In genomic region chr1:151754881-151755659, GRCm38 (mm10) we compare ENCODE assay signal across 8 mouse cellular contexts. TPM values are rescaled to one million over a fixed set of nuclear protein-coding genes. Genes with fewer than 3 reads are reported as not detected.
DNase-seq lines count a peak whose midpoint lies in the region; ATAC-seq and TF ChIP-seq lines count a peak whose summit lies in the region.

Gene Edem3 (plus strand): TSS chr1:151755371.

- DNase-seq in heart, postnatal 10 days: peak; percentile 99
- peak; percentile 97 for DNase-seq in large intestine, adult 2 months (ENCODE audit: low read depth, low spot score)
- DNase-seq in liver, postnatal 0 days: peak; percentile 97
- peak; percentile 96 for DNase-seq in testis, postnatal 10 days (ENCODE audit: low spot score)

- H3K9me3 ChIP-seq in ES-Bruce4 (replicated peaks; ENCODE audit: control insufficient read depth, insufficient read depth, low read length, poor library complexity, severe bottlenecking): no peaks in the 10 kb centered on the region
- no peaks in the 10 kb centered on the region for H3K9me3 ChIP-seq in forebrain, embryonic 13.5 days (replicated peaks)
- H3K9me3 ChIP-seq in liver, postnatal 0 days (ENCODE audit: low read length): no peaks in the 10 kb centered on the region
- no peaks in the 10 kb centered on the region for H3K9me3 ChIP-seq in neural tube, embryonic 14.5 days (ENCODE audit: control insufficient read depth, low read length)

- no peaks in the 10 kb centered on the region for H3K27me3 ChIP-seq in ES-Bruce4 (ENCODE audit: control insufficient read depth, insufficient read depth, low read length, poor library complexity, severe bottlenecking)
- no peaks in the 10 kb centered on the region for H3K27me3 ChIP-seq in forebrain, embryonic 13.5 days
- H3K27me3 ChIP-seq in liver, postnatal 0 days (ENCODE audit: insufficient read depth, low read length): no peaks in the 10 kb centered on the region
- H3K27me3 ChIP-seq in neural tube, embryonic 14.5 days (ENCODE audit: control insufficient read depth, insufficient read depth, low read length): no peaks in the 10 kb centered on the region

- H3K4me1 ChIP-seq in ES-Bruce4 (ENCODE audit: control insufficient read depth, insufficient read depth, low read length): no peaks in the 10 kb centered on the region
- peaks cover 16% of the 10 kb centered on the region for H3K4me1 ChIP-seq in forebrain, embryonic 13.5 days
- H3K4me1 ChIP-seq in liver, postnatal 0 days (ENCODE audit: insufficient read depth): peaks cover 29% of the 10 kb centered on the region
- H3K4me1 ChIP-seq in neural tube, embryonic 14.5 days (ENCODE audit: control insufficient read depth, insufficient read depth, low read length): peaks cover 7% of the 10 kb centered on the region; the same call in 1 of the 2 replicates

- TF ChIP-seq POLR2A in ES-Bruce4 (IDR thresholded peaks at IDR 0.05; ENCODE audit: insufficient read depth, low read length): peak; percentile 15

- WGBS in forebrain, embryonic 13.5 days: 0% methylated on average over 58 of the region's 64 CpGs
- WGBS in large intestine, adult 2 months: under 1% methylated on average over 62 of the region's 64 CpGs
- WGBS in liver, postnatal 0 days (ENCODE audit: insufficient replicate concordance): 2% methylated on average over 52 of the region's 64 CpGs
- under 1% methylated on average over 57 of the region's 64 CpGs for WGBS in neural tube, embryonic 14.5 days

- no peaks in the 10 kb centered on the region for H3K36me3 ChIP-seq in ES-Bruce4 (ENCODE audit: control insufficient read depth, insufficient read depth, low read length, poor library complexity, severe bottlenecking)
- no peaks in the 10 kb centered on the region for H3K36me3 ChIP-seq in forebrain, embryonic 13.5 days (ENCODE audit: poor library complexity, severe bottlenecking)
- peaks cover 5% of the 10 kb centered on the region for H3K36me3 ChIP-seq in liver, postnatal 0 days (replicated peaks; ENCODE audit: insufficient read depth, low read length)
- H3K36me3 ChIP-seq in neural tube, embryonic 14.5 days (ENCODE audit: control insufficient read depth, insufficient read depth, low read length): no peaks in the 10 kb centered on the region

- H3K9ac ChIP-seq in ES-Bruce4 (ENCODE audit: low read depth, poor library complexity, severe bottlenecking): peak within 1 kb of the TSS; percentile 64
- H3K9ac ChIP-seq in forebrain, embryonic 13.5 days: peak within 1 kb of the TSS; percentile 83
- peak within 1 kb of the TSS; percentile 90 for H3K9ac ChIP-seq in liver, postnatal 0 days (replicated peaks)
- H3K9ac ChIP-seq in neural tube, embryonic 14.5 days (replicated peaks; ENCODE audit: low read depth, low read length): peak within 1 kb of the TSS; percentile 72

- peak within 1 kb of the TSS; percentile 98 for H3K4me2 ChIP-seq in forebrain, embryonic 13.5 days
- peak within 1 kb of the TSS; percentile 95 for H3K4me2 ChIP-seq in liver, postnatal 0 days (ENCODE audit: low read depth, low read length)
- peak within 1 kb of the TSS; percentile 68 for H3K4me2 ChIP-seq in neural tube, embryonic 14.5 days (ENCODE audit: low read depth, low read length)

- H3K4me3 ChIP-seq in ES-Bruce4 (ENCODE audit: low read depth, low read length): peak within 1 kb of the TSS; percentile 82
- H3K4me3 ChIP-seq in forebrain, embryonic 13.5 days: peak within 1 kb of the TSS; percentile 93
- peak within 1 kb of the TSS; percentile 86 for H3K4me3 ChIP-seq in liver, postnatal 0 days (ENCODE audit: low read depth, low read length)
- H3K4me3 ChIP-seq in neural tube, embryonic 14.5 days (ENCODE audit: low read depth, low read length): peak within 1 kb of the TSS; percentile 81

- no peak for TF ChIP-seq CTCF in ES-Bruce4 (IDR thresholded peaks at IDR 0.05; ENCODE audit: low read depth, low read length)
- no peak for TF ChIP-seq CTCF in liver, postnatal 0 days (IDR thresholded peaks at IDR 0.05; ENCODE audit: low read depth)

- intact Hi-C loops in heart, postnatal 10 days (cut with DNase I): no loop called here

- no peak within 1 kb of the TSS for H3K27ac ChIP-seq in ES-Bruce4 (ENCODE audit: insufficient read depth, low read length)
- H3K27ac ChIP-seq in forebrain, embryonic 13.5 days: peak within 1 kb of the TSS; percentile 84
- peak within 1 kb of the TSS; percentile 87 for H3K27ac ChIP-seq in liver, postnatal 0 days (ENCODE audit: low read depth)
- peak within 1 kb of the TSS; percentile 88 for H3K27ac ChIP-seq in neural tube, embryonic 14.5 days (ENCODE audit: low read depth, low read length)

- TF ChIP-seq EP300 in ES-Bruce4 (IDR thresholded peaks at IDR 0.05; ENCODE audit: insufficient read depth, low read depth, low read length): no peak
- TF ChIP-seq EP300 in liver, postnatal 0 days (IDR thresholded peaks at IDR 0.05; ENCODE audit: low read depth): no peak

- peak; percentile 99 for ATAC-seq in cerebellum, adult (ENCODE audit: insufficient number of reproducible peaks, low FRiP score, low TSS enrichment)
- ATAC-seq in forebrain, embryonic 13.5 days: peak; percentile 99
- peak; percentile 97 for ATAC-seq in liver, postnatal 0 days
- peak; percentile 99 for ATAC-seq in neural tube, embryonic 14.5 days (ENCODE audit: low read depth)

RNA-seq across cellular contexts. Expression of gene Edem3, which starts in this region (rescaled TPM):
- polyA plus RNA-seq in ES-Bruce4 (2011; ENCODE audit: insufficient read depth, insufficient read length, low read depth, missing spikeins): 19.3 and 22.6 TPM in 2 replicates
- 13.4 and 14.4 TPM in 2 replicates for polyA plus RNA-seq in forebrain, embryonic 13.5 days (2015; fragmentation: Nextera tagmentation; extraction: Ambion mirVana)
- total RNA-seq in heart, postnatal 10 days (2021): 10 to 100 TPM; 24.9 to 28.1 TPM
- polyA plus RNA-seq in large intestine, adult 2 months (2012; rRNA removed): 4.3 and 11.0 TPM in 2 replicates
- 3.7 and 5.2 TPM in 2 replicates for polyA plus RNA-seq in liver, postnatal 0 days (2015; fragmentation: Nextera tagmentation; extraction: Ambion mirVana)
- polyA plus RNA-seq in neural tube, embryonic 14.5 days (2014; fragmentation: Nextera tagmentation; extraction: Ambion mirVana): 24.7 and 34.0 TPM in 2 replicates
